Mouse (Mus musculus) ES-E14 (cell line): Measurements from ENCODE around the gene Mybpc3.

Experiments
- CHD2 ChIP-seq: IDR thresholded peaks from 2 replicates; pipeline ENCODE4 v1.6.1; 2014; ENCODE audit warnings: mild to moderate bottlenecking, low read depth, low read length, inconsistent platforms
- HCFC1 ChIP-seq: IDR thresholded peaks from 2 replicates; pipeline ENCODE4 v1.6.1; 2012; ENCODE audit warnings: low read length, inconsistent platforms, borderline replicate concordance; ENCODE audit not compliant: insufficient read depth
- MAFK ChIP-seq: IDR thresholded peaks from 2 replicates; pipeline ENCODE4 v1.6.1; 2014; ENCODE audit warnings: mild to moderate bottlenecking, low read depth, low read length, inconsistent platforms; ENCODE audit not compliant: insufficient read depth
- ZC3H11A ChIP-seq: IDR thresholded peaks from 2 replicates; pipeline ENCODE4 v1.6.1; 2012; ENCODE audit warnings: low read depth, mild to moderate bottlenecking, inconsistent platforms, low read length, borderline replicate concordance
- ZNF384 ChIP-seq: IDR thresholded peaks from 2 replicates; pipeline ENCODE4 v1.6.1; 2012; ENCODE audit warnings: low read depth, low read length, inconsistent platforms

DNA sequence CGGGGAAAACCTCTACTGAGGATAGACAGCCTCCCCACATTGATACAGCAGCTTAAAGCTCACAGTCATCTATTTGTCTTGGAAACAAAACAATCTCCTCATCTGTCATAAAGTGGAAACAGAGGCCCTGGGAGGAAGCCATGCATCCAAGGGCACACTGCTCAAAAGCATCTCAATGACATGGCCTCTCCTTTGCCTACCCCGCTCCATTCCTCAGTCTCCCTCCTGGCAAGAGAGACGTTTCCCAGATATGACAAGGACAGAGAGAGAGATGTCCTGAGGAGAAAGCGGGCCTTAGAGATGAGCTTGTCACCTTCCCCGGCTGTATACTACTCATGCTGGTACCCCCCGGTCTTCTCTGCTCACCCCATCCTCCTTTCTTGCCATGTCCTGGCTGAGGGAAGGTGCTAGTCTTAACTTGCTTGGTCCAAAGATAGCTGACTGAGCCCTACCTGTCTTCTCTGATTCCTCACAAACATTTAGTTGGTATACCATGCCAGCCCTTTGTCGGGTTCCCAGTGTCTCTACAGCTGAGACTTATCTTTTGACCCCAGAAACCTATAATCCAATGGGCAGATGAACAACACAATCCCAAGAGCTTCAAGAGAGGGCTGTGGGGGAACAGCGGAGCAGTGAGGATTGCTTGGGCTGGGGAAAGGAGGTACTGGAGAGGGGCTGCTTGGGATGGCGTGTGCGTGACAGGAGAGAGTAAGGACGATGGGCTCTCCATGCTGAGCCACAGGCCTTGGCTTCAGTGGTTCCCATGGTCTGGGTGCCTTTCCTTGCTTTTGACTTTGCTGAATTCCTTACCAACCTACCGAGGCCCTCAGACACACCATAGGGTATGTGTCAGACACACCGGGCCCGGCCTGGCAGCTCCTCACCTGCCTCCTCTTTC, 32.2 kb upstream of the Mybpc3 start:
- TF ChIP-seq MAFK (no peak), CHD2 (no peak), HCFC1 (no peak), ZNF384 (no peak), ZC3H11A (no peak)
